Mouse (Mus musculus) forebrain, embryonic 14.5 days (tissue): ENCODE data around the gene Dnaja2. TPM values are rescaled to one million over a fixed set of nuclear protein-coding genes. Genes with fewer than 3 reads are reported as not detected.

Experiments
- ATAC-seq: fragments of 200-750 bp; cut with Nextera tagmentation; 2 replicates; pipeline ENCODE4 v1.8.0; 2017; ENCODE audit warnings: mild to moderate bottlenecking, moderate library complexity
- DNase-seq: peaks from one replicate; pipeline ENCODE4 v3.0.0-alpha.2; 2015; ENCODE audit warnings: low spot score
- H3K27ac ChIP-seq: fragments of 300-500 bp; sonication (generic); 2 replicates; pipeline ENCODE4 v1.5.1; 2014; ENCODE audit warnings: low read depth, mild to moderate bottlenecking, control low read depth, low read length, moderate library complexity
- H3K27me3 ChIP-seq: fragments of 300-500 bp; sonication (generic); replicated peaks from 2 replicates; pipeline ENCODE4 v1.6.1; 2014; ENCODE audit warnings: low read length, control low read depth, mixed read lengths; ENCODE audit not compliant: control insufficient read depth, insufficient read depth
- H3K36me3 ChIP-seq: fragments of 300-500 bp; sonication (generic); 2 replicates; pipeline ENCODE4 v1.6.1; 2014; ENCODE audit warnings: low read length, control low read depth; ENCODE audit not compliant: control insufficient read depth, insufficient read depth
- H3K4me1 ChIP-seq: fragments of 300-500 bp; sonication (generic); 2 replicates; pipeline ENCODE4 v1.6.1; 2014; ENCODE audit warnings: antibody characterized with exemption, low read length, control low read depth; ENCODE audit not compliant: control insufficient read depth, insufficient read depth
- H3K4me2 ChIP-seq: fragments of 300-500 bp; sonication (generic); 2 replicates; pipeline ENCODE4 v1.6.1; 2014; ENCODE audit warnings: mild to moderate bottlenecking, control low read depth, low read length
- H3K4me3 ChIP-seq: fragments of 300-500 bp; sonication (generic); 2 replicates; pipeline ENCODE4 v1.5.1; 2014; ENCODE audit warnings: low read depth, low read length, control low read depth
- H3K9ac ChIP-seq: fragments of 300-500 bp; sonication (generic); 2 replicates; pipeline ENCODE4 v1.6.1; 2014; ENCODE audit warnings: mild to moderate bottlenecking, low read length, control low read depth, moderate library complexity
- H3K9me3 ChIP-seq: fragments of 300-500 bp; sonication (generic); replicated peaks from 2 replicates; pipeline ENCODE4 v1.6.1; 2016; ENCODE audit warnings: low read length, control low read depth, mixed read lengths; ENCODE audit not compliant: control insufficient read depth
- WGBS: fragments of 180-500 bp; shearing (Covaris S2); extraction: QIAGEN DNeasy Blood & Tissue Kit; methylation state at CpG from one replicate; pipeline ENCODE4 v1.1.7; 2014; 5-methylcytosine and 5-hydroxymethylcytosine counted together
- polyA plus RNA-seq: library from polyadenylated mRNA; unstranded; fragments of >200 nt; fragmentation: Nextera tagmentation; extraction: Ambion mirVana; gene quantifications from 2 replicates; pipeline ENCODE4 v1.2.1, GENCODE M21; 2014

Gene Dnaja2
- polyA plus RNA-seq, 1 experiment from 2014 or later = 177 TPM

- peaks cover 36% of the 10 kb centered on the region for H3K36me3 ChIP-seq
- no peak for ATAC-seq
- H3K4me3 ChIP-seq = no peak overlapping the region
- DNase-seq = no peak
- H3K9ac ChIP-seq = no peak overlapping the region
- WGBS = 95% methylated on average over 2 of the region's 2 CpGs
- no peaks in the 10 kb centered on the region for H3K4me1 ChIP-seq
- no peaks in the 10 kb centered on the region for H3K27me3 ChIP-seq
- H3K27ac ChIP-seq = no peak overlapping the region
- H3K4me2 ChIP-seq = no peak overlapping the region
- H3K9me3 ChIP-seq = no peaks in the 10 kb centered on the region
Observed at GRCm38 (mm10) chr8:85533434-85533833, 21.7 kb downstream of the Dnaja2 start.

GRCm38 (mm10) chr8:85532843-85533242 lies 22.3 kb downstream of the Dnaja2 start:
- 92% methylated on average over 4 of the region's 4 CpGs for WGBS

DNA sequence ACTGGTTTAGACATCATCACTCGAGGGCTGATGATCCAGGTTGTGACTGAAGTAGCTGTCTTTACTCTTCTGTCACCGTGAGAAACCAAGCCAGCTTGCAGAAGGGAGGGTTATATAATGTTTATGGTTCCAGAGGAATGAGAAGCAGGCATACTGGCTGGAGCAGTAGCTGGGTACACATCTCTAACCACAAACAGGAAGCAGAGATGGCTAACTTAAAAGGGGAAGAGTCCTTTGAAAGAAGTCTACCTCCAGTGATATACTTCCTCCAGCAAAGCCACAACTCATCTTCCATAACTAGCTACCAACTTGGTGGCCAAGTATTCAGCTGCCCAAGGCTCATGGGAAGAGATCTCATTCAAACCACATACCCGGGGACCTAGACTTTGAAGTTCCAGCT lies 23.7 kb downstream of the Dnaja2 start:
- no peak for ATAC-seq
- Histone ChIP-seq H3K9ac (no peak overlapping the region), H3K4me1 (no peaks in the 10 kb centered on the region), H3K4me2 (no peak overlapping the region), H3K4me3 (no peak overlapping the region), H3K27ac (no peak overlapping the region), H3K36me3 (peaks cover 20% of the 10 kb centered on the region), H3K27me3 (no peaks in the 10 kb centered on the region), H3K9me3 (no peaks in the 10 kb centered on the region)
- WGBS = 94% methylated on average over 3 of the region's 3 CpGs
- no peak for DNase-seq

More at GRCm38 (mm10) chr8:85532843-85533242, 22.3 kb downstream of the Dnaja2 start:
- no peaks in the 10 kb centered on the region for H3K4me1 ChIP-seq
- no peak overlapping the region for H3K9ac ChIP-seq
- H3K36me3 ChIP-seq = peaks cover 30% of the 10 kb centered on the region
- no peak overlapping the region for H3K27ac ChIP-seq
- no peak overlapping the region for H3K4me2 ChIP-seq
- no peak overlapping the region for H3K4me3 ChIP-seq
- ATAC-seq (no peak), DNase-seq (no peak)
- H3K27me3 ChIP-seq = no peaks in the 10 kb centered on the region
- no peaks in the 10 kb centered on the region for H3K9me3 ChIP-seq

- Histone ChIP-seq H3K4me2 (no peak overlapping the region), H3K9me3 (no peaks in the 10 kb centered on the region), H3K36me3 (peaks cover 17% of the 10 kb centered on the region), H3K4me3 (no peak overlapping the region), H3K9ac (no peak overlapping the region), H3K4me1 (no peaks in the 10 kb centered on the region), H3K27ac (no peak overlapping the region), H3K27me3 (no peaks in the 10 kb centered on the region)
- DNase-seq = no peak
- 94% methylated on average over 1 of the region's 1 CpGs for WGBS
- ATAC-seq = no peak
Observed at GRCm38 (mm10) chr8:85530717-85531116, 24.4 kb downstream of the Dnaja2 start.

GRCm38 (mm10) chr8:85528959-85529358 lies 26.2 kb downstream of the Dnaja2 start:
- H3K4me3 ChIP-seq = no peak overlapping the region
- no peak overlapping the region for H3K9ac ChIP-seq
- H3K27me3 ChIP-seq = no peaks in the 10 kb centered on the region
- no peak overlapping the region for H3K27ac ChIP-seq
- ATAC-seq = no peak
- DNase-seq = no peak
- WGBS = 89% methylated on average over 3 of the region's 3 CpGs
- H3K4me1 ChIP-seq = no peaks in the 10 kb centered on the region
- peaks cover 16% of the 10 kb centered on the region for H3K36me3 ChIP-seq
- H3K4me2 ChIP-seq = no peak overlapping the region
- no peaks in the 10 kb centered on the region for H3K9me3 ChIP-seq

- Histone ChIP-seq H3K9me3 (no peaks in the 10 kb centered on the region), H3K36me3 (peaks cover 45% of the 10 kb centered on the region), H3K4me1 (no peaks in the 10 kb centered on the region), H3K27me3 (no peaks in the 10 kb centered on the region), H3K27ac (no peak overlapping the region), H3K9ac (no peak overlapping the region), H3K4me3 (no peak overlapping the region), H3K4me2 (no peak overlapping the region)
- 33% methylated on average over 6 of the region's 6 CpGs for WGBS
- no peak for ATAC-seq
- peak; percentile 79 for DNase-seq
Observed at GRCm38 (mm10) chr8:85526105-85526504, 29.0 kb downstream of the Dnaja2 start.

DNA sequence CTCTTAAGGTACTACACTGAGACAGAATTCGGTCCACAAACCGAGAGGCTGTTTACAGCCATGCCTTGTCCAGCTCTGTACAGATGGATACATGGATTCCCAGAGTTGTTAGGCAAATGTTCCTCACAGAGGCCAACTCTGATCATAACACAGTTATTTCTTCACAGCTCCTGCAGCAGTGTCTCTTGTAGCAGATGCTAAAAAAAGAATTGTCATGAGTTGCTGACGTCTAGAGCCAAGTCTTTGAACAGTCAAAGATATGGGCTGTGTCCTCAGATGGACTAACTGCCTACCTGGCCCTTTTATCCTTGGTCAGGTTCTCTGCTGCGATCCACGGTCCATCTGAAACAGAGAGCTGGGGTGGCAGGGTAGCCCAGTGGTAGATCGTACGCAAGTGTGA lies 31.1 kb downstream of the Dnaja2 start:
- Histone ChIP-seq H3K9me3 (no peaks in the 10 kb centered on the region), H3K9ac (no peak overlapping the region), H3K27me3 (no peaks in the 10 kb centered on the region), H3K36me3 (peaks cover 63% of the 10 kb centered on the region), H3K27ac (no peak overlapping the region), H3K4me3 (no peak overlapping the region), H3K4me2 (no peak overlapping the region), H3K4me1 (no peaks in the 10 kb centered on the region)
- WGBS = 95% methylated on average over 7 of the region's 7 CpGs
- no peak for DNase-seq
- ATAC-seq = no peak

DNA sequence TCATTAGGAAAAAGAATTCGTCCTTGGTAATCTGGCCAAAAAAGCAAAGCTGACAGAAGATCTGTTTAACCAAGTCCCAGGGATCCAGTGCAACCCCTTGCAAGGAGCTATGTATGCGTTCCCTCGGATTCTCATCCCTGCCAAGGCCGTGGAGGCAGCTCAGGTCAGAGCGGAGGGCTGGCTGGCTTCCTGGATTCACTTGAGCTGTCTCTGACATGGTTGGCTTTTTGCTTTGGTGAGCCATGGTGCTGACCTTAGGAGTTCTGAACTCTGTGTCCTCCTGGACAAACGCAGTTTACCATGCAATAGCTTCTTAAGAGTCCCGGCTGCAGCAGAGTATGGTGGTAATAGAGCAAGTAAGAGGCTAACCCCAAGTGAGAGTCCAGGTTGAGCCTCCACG lies 33.8 kb downstream of the Dnaja2 start:
- Histone ChIP-seq H3K4me1 (no peaks in the 10 kb centered on the region), H3K4me3 (no peak overlapping the region), H3K4me2 (no peak overlapping the region), H3K27me3 (no peaks in the 10 kb centered on the region), H3K36me3 (peaks cover 85% of the 10 kb centered on the region), H3K9me3 (no peaks in the 10 kb centered on the region), H3K27ac (no peak overlapping the region), H3K9ac (no peak overlapping the region)
- 95% methylated on average over 8 of the region's 8 CpGs for WGBS
- ATAC-seq = no peak
- no peak for DNase-seq

DNA sequence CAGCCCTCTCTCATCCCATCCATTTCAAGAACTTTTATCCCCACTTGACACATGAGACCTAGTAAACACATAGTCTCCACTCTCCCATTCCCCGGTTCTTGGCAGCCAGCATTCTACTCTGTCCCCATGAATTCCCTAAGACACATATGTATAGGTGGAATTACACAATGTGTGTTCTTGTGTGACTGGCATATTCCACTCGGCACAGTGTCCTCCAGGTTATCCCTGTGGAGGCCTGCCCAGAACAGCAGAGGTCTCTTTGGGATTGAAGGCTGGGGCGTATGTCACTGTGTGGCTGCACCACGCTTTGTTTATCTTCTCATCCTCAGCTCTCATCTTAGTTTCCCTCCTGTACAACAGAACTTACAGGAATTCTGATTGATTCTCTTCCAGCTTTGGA lies 34.6 kb downstream of the Dnaja2 start:
- Histone ChIP-seq H3K27me3 (no peaks in the 10 kb centered on the region), H3K36me3 (peaks cover 89% of the 10 kb centered on the region), H3K4me2 (no peak overlapping the region), H3K4me1 (no peaks in the 10 kb centered on the region), H3K9me3 (no peaks in the 10 kb centered on the region), H3K9ac (no peak overlapping the region), H3K27ac (no peak overlapping the region), H3K4me3 (no peak overlapping the region)
- no peak for ATAC-seq
- DNase-seq = no peak
- WGBS = 93% methylated on average over 4 of the region's 4 CpGs
